Mouse (Mus musculus) mouse trophoblast stem cell (cell line): ENCODE results near the gene Avpi1.

Source experiments
- in situ Hi-C, 2 experiments: fragments of 300-500 bp; cut with MseI, MboI; formaldehyde crosslinking; loops; 2 replicates in 1 of 2; 3 replicates in 1 of 2; pipeline ENCODE4 v1.15.1; 2025

Gene Avpi1

GRCm38 (mm10) chr19:42144541-42145167, 15.8 kb upstream of the Avpi1 start:
- in situ Hi-C loops = no loop called here

- in situ Hi-C loops = no loop called here
Observed at GRCm38 (mm10) chr19:42144067-42144466, 15.2 kb upstream of the Avpi1 start.

- in situ Hi-C loops = no loop called here
Observed at GRCm38 (mm10) chr19:42142757-42143156, 13.9 kb upstream of the Avpi1 start.

- in situ Hi-C loops = no loop called here
Observed at GRCm38 (mm10) chr19:42141998-42142397, 13.1 kb upstream of the Avpi1 start.

GRCm38 (mm10) chr19:42139724-42140517, 11.1 kb upstream of the Avpi1 start:
- in situ Hi-C loops = no loop called here

- in situ Hi-C loops = no loop called here
Observed at GRCm38 (mm10) chr19:42138517-42139285, 9.8 kb upstream of the Avpi1 start.

GRCm38 (mm10) chr19:42137167-42137672, 8.4 kb upstream of the Avpi1 start:
- in situ Hi-C loops = no loop called here

GRCm38 (mm10) chr19:42136126-42136525, 7.3 kb upstream of the Avpi1 start:
- in situ Hi-C loops = no loop called here

GRCm38 (mm10) chr19:42135070-42135469, 6.2 kb upstream of the Avpi1 start:
- in situ Hi-C loops = no loop called here

GRCm38 (mm10) chr19:42131101-42131500, 2.2 kb upstream of the Avpi1 start:
- in situ Hi-C loops = no loop called here

- in situ Hi-C loops = no loop called here
Observed at GRCm38 (mm10) chr19:42130294-42130606, 1.4 kb upstream of the Avpi1 start.

GRCm38 (mm10) chr19:42129509-42130293, 842 bp upstream of the Avpi1 start:
- in situ Hi-C loops = no loop called here

GRCm38 (mm10) chr19:42128052-42128740, 663 bp downstream of the Avpi1 start:
- in situ Hi-C loops = no loop called here

GRCm38 (mm10) chr19:42127024-42127423, 1.8 kb downstream of the Avpi1 start:
- in situ Hi-C loops = no loop called here

- in situ Hi-C loops = no loop called here
Observed at GRCm38 (mm10) chr19:42126219-42126605, 2.6 kb downstream of the Avpi1 start.

- in situ Hi-C loops = no loop called here
Observed at GRCm38 (mm10) chr19:42125501-42126218, 3.2 kb downstream of the Avpi1 start.

- in situ Hi-C loops = no loop called here
Observed at GRCm38 (mm10) chr19:42124684-42125083, 4.2 kb downstream of the Avpi1 start.

GRCm38 (mm10) chr19:42120451-42120850, 8.4 kb downstream of the Avpi1 start:
- in situ Hi-C loops = no loop called here

- in situ Hi-C loops = no loop called here
Observed at GRCm38 (mm10) chr19:42118596-42118995, 10.3 kb downstream of the Avpi1 start.

GRCm38 (mm10) chr19:42118142-42118541, 10.7 kb downstream of the Avpi1 start:
- in situ Hi-C loops = no loop called here
